Mouse (Mus musculus): ENCODE data around the gene Slmap.

DNA sequence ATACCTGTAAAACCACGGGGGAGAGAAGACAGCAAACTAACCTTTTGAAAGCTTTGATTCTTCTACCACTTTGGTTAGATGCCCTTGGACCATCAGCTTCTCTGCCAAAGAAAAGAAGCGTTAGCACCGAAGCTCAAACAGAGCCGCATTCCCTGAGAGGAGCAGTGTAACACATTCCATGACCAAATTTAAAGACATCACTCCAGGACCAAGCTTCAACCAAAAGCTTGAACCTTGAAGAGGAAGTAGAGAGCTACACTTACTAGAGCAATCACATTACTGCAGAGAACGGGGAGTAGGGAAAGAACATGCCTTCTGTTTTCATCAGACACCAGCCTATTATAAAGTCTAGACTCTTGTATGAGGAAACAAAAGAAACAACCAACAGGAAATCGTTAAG, 92.2 kb downstream of the Slmap start:
- TF ChIP-seq MXI1 (IDR thresholded peaks at IDR 0.05; ENCODE audit: low read depth, low read length), result no peak
- TF ChIP-seq TCF12 (IDR thresholded peaks at IDR 0.05; ENCODE audit: low read depth, low read length), result no peak
- no peak for TF ChIP-seq CHD2 (IDR thresholded peaks at IDR 0.05; ENCODE audit: low read length)
- no peak for TF ChIP-seq USF2 (conservative IDR thresholded peaks at IDR 0.05; ENCODE audit: low read depth, low read length)
- no peak for TF ChIP-seq CTCF (conservative IDR thresholded peaks at IDR 0.05 in 1 of 2, IDR thresholded peaks at IDR 0.05 in 1 of 2; ENCODE audit: low read depth in 2 of 2, low read length in 2 of 2)
- TF ChIP-seq POLR2A (IDR thresholded peaks at IDR 0.05; ENCODE audit: low read depth, low read length), result no peak
- no peak for TF ChIP-seq USF1 (IDR thresholded peaks at IDR 0.05; ENCODE audit: low read depth, low read length)
- no peak for TF ChIP-seq BHLHE40 (IDR thresholded peaks at IDR 0.05; ENCODE audit: low read depth, low read length)
- no peak for TF ChIP-seq HCFC1 (IDR thresholded peaks at IDR 0.05; ENCODE audit: low read depth, low read length)
- TF ChIP-seq EP300 (IDR thresholded peaks at IDR 0.05; ENCODE audit: low read length), result no peak
- no peak for TF ChIP-seq GABPA (IDR thresholded peaks at IDR 0.05; ENCODE audit: insufficient replicate concordance, low read depth, low read length)
- no peak for TF ChIP-seq MYC (IDR thresholded peaks at IDR 0.05; ENCODE audit: low read depth, low read length)
- TF ChIP-seq ZNF384 (IDR thresholded peaks at IDR 0.05; ENCODE audit: low read depth, low read length), result no peak
- TF ChIP-seq SIN3A (IDR thresholded peaks at IDR 0.05; ENCODE audit: low read length), result no peak
